8 mouse cellular contexts compared by ENCODE assay signal in genomic region chr11:117311127-117311800, GRCm38 (mm10).
DNase-seq lines count a peak whose midpoint lies in the region; ATAC-seq and TF ChIP-seq lines count a peak whose summit lies in the region.

No protein-coding gene starts in this region.

- 0 out of 2 replicates have a peak overlapping the region, but pooled peaks have one; percentile 18 for H3K27ac ChIP-seq in liver, embryonic 13.5 days
- H3K27ac ChIP-seq in liver, embryonic 11.5 days (ENCODE audit: low read depth, low read length): no peak overlapping the region
- peak overlapping the region; percentile 38; the same call in 1 of the 2 replicates for H3K27ac ChIP-seq in embryonic facial prominence, embryonic 12.5 days
- H3K27ac ChIP-seq in heart, embryonic 14.5 days (replicated peaks in 1 of 2; ENCODE audit: control insufficient read depth in 1 of 2, insufficient read depth in 1 of 2, low read depth in 2 of 2, low read length in 2 of 2): peak overlapping the region; percentile 24 to 82; a peak in 3 of 4 replicates
- H3K27ac ChIP-seq in stomach, postnatal 0 days (replicated peaks): peak overlapping the region; percentile 88

- H3K9ac ChIP-seq in liver, embryonic 13.5 days: no peak overlapping the region
- no peak overlapping the region for H3K9ac ChIP-seq in liver, embryonic 11.5 days (ENCODE audit: low read depth, low read length)
- H3K9ac ChIP-seq in embryonic facial prominence, embryonic 12.5 days: no peak overlapping the region
- H3K9ac ChIP-seq in heart, embryonic 14.5 days (ENCODE audit: low read length): peak overlapping the region; percentile 25; the same call in 1 of the 2 replicates
- no peak overlapping the region for H3K9ac ChIP-seq in stomach, postnatal 0 days (ENCODE audit: low read length)

- no peak for TF ChIP-seq CTCF in stomach, postnatal 0 days (IDR thresholded peaks at IDR 0.05; ENCODE audit: low read depth)

- no peak for ATAC-seq in liver, embryonic 13.5 days (ENCODE audit: low read depth)
- no peak for ATAC-seq in liver, embryonic 11.5 days (replicated peaks; ENCODE audit: low FRiP score)
- no peak for ATAC-seq in embryonic facial prominence, embryonic 12.5 days (ENCODE audit: insufficient number of reproducible peaks, insufficient read depth, low FRiP score, low TSS enrichment)
- ATAC-seq in heart, embryonic 14.5 days (ENCODE audit: insufficient number of reproducible peaks, insufficient read depth, low FRiP score, low read depth): no peak
- ATAC-seq in stomach, postnatal 0 days (ENCODE audit: low FRiP score, low TSS enrichment): peak; percentile 33; the same call in 1 of the 2 replicates

- no peak for DNase-seq in liver, embryonic 13.5 days
- DNase-seq in liver, embryonic 11.5 days (ENCODE audit: low spot score): no peak
- peak; percentile 96 for DNase-seq in NIH3T3 (ENCODE audit: low read depth)
- peak; percentile 43 to 76 for DNase-seq in kidney, postnatal 25 days
- DNase-seq in stomach, postnatal 0 days (ENCODE audit: low spot score): no peak
- no peak for DNase-seq in spleen, postnatal 10 days (ENCODE audit: low spot score in 2 of 2)

- H3K36me3 ChIP-seq in liver, embryonic 13.5 days: no peaks in the 10 kb centered on the region
- H3K36me3 ChIP-seq in liver, embryonic 11.5 days (ENCODE audit: control insufficient read depth, insufficient read depth, low read length): no peaks in the 10 kb centered on the region
- no peaks in the 10 kb centered on the region for H3K36me3 ChIP-seq in embryonic facial prominence, embryonic 12.5 days
- H3K36me3 ChIP-seq in heart, embryonic 14.5 days (ENCODE audit: control insufficient read depth, insufficient read depth, low read length): no peaks in the 10 kb centered on the region
- no peaks in the 10 kb centered on the region; the same call in 1 of the 2 replicates for H3K36me3 ChIP-seq in stomach, postnatal 0 days (ENCODE audit: control insufficient read depth, insufficient read depth, low read length)

- peak; percentile 18 for TF ChIP-seq EP300 in stomach, postnatal 0 days (optimal IDR thresholded peaks at IDR 0.05)

- peaks cover 93% of the 10 kb centered on the region for H3K4me1 ChIP-seq in liver, embryonic 13.5 days (replicated peaks)
- peaks cover 63% of the 10 kb centered on the region for H3K4me1 ChIP-seq in liver, embryonic 11.5 days (replicated peaks; ENCODE audit: control insufficient read depth, insufficient read depth, low read length)
- H3K4me1 ChIP-seq in embryonic facial prominence, embryonic 12.5 days: peaks cover 86% of the 10 kb centered on the region
- H3K4me1 ChIP-seq in heart, embryonic 14.5 days (ENCODE audit: control insufficient read depth in 2 of 2, insufficient read depth in 2 of 2, low read length in 2 of 2): peaks cover 65 to 90% of the 10 kb centered on the region in 2 experiments
- peaks cover 41% of the 10 kb centered on the region for H3K4me1 ChIP-seq in stomach, postnatal 0 days (replicated peaks; ENCODE audit: control insufficient read depth, insufficient read depth)

- H3K4me2 ChIP-seq in liver, embryonic 13.5 days: no peak overlapping the region
- H3K4me2 ChIP-seq in liver, embryonic 11.5 days: no peak overlapping the region
- no peak overlapping the region for H3K4me2 ChIP-seq in embryonic facial prominence, embryonic 12.5 days (replicated peaks)
- no peak overlapping the region for H3K4me2 ChIP-seq in heart, embryonic 14.5 days (ENCODE audit: low read length)
- H3K4me2 ChIP-seq in stomach, postnatal 0 days (replicated peaks; ENCODE audit: low read depth): no peak overlapping the region

- H3K27me3 ChIP-seq in liver, embryonic 13.5 days: no peaks in the 10 kb centered on the region
- H3K27me3 ChIP-seq in liver, embryonic 11.5 days (replicated peaks; ENCODE audit: control insufficient read depth, insufficient read depth, low read length): no peaks in the 10 kb centered on the region
- no peaks in the 10 kb centered on the region for H3K27me3 ChIP-seq in embryonic facial prominence, embryonic 12.5 days
- H3K27me3 ChIP-seq in heart, embryonic 14.5 days (ENCODE audit: control insufficient read depth, insufficient read depth, low read length): no peaks in the 10 kb centered on the region
- no peaks in the 10 kb centered on the region for H3K27me3 ChIP-seq in stomach, postnatal 0 days (ENCODE audit: control insufficient read depth, insufficient read depth, low read length)

- WGBS in liver, embryonic 13.5 days (ENCODE audit: insufficient replicate concordance): 67% methylated on average over 15 of the region's 15 CpGs
- WGBS in liver, embryonic 11.5 days: 71% methylated on average over 15 of the region's 15 CpGs
- 70% methylated on average over 15 of the region's 15 CpGs for WGBS in embryonic facial prominence, embryonic 12.5 days
- WGBS in heart, embryonic 14.5 days: 46% methylated on average over 15 of the region's 15 CpGs
- WGBS in stomach, postnatal 0 days: 25% methylated on average over 15 of the region's 15 CpGs

- H3K4me3 ChIP-seq in liver, embryonic 13.5 days (replicated peaks): no peak overlapping the region
- no peak overlapping the region for H3K4me3 ChIP-seq in liver, embryonic 11.5 days (ENCODE audit: low read depth, low read length)
- H3K4me3 ChIP-seq in embryonic facial prominence, embryonic 12.5 days: no peak overlapping the region
- H3K4me3 ChIP-seq in heart, embryonic 14.5 days (ENCODE audit: control insufficient read depth in 1 of 2, insufficient read depth in 1 of 2, low read depth in 1 of 2, low read length in 2 of 2): no peak overlapping the region
- no peak overlapping the region for H3K4me3 ChIP-seq in stomach, postnatal 0 days (ENCODE audit: low read depth, low read length)

- no peaks in the 10 kb centered on the region for H3K9me3 ChIP-seq in liver, embryonic 13.5 days (replicated peaks)
- H3K9me3 ChIP-seq in liver, embryonic 11.5 days (ENCODE audit: control insufficient read depth, low read length): no peaks in the 10 kb centered on the region
- H3K9me3 ChIP-seq in embryonic facial prominence, embryonic 12.5 days: no peaks in the 10 kb centered on the region
- no peaks in the 10 kb centered on the region for H3K9me3 ChIP-seq in heart, embryonic 14.5 days (ENCODE audit: control insufficient read depth, low read length)
- H3K9me3 ChIP-seq in stomach, postnatal 0 days (ENCODE audit: control insufficient read depth, low read length): no peaks in the 10 kb centered on the region

Comparison
In these comparisons a context has a peak if more than half of its experiments do, and no peak if none do; other contexts are left out.
1. DNase-seq: peak in NIH3T3 (single experiment) and kidney, postnatal 25 days (2 of 2); none in liver, embryonic 13.5 days (single experiment), liver, embryonic 11.5 days (single experiment), stomach, postnatal 0 days (single experiment) and spleen, postnatal 10 days (0 of 2).